Mouse (Mus musculus) ZHBTc4 (cell line): Measurements from ENCODE around the gene Edc3.

Experiments used
- DNase-seq: peaks from one replicate; pipeline ENCODE4 v3.0.0-alpha.2; 2011; ENCODE audit warnings: low read depth, low spot score

Edc3 gene

GRCm38 (mm10) chr9:57800325-57800975 is 92.1 kb downstream of the Edc3 start:
- peak; percentile 49 for DNase-seq
